Mouse (Mus musculus): Measurements from ENCODE around the gene Olfr65. TPM values are rescaled to one million over a fixed set of nuclear protein-coding genes. Genes with fewer than 3 reads are reported as not detected.

Gene Olfr65
- total RNA-seq, 2 experiments from 2014 or later: not detected

Other genes with a start within 250 kb of the Olfr65 start
- gene Olfr623, start 239.8 kb upstream of the Olfr65 start, total RNA-seq (2021): not detected
- gene Olfr624, start 232.3 kb upstream of the Olfr65 start, total RNA-seq (2021): not detected
- not detected for gene Olfr625-ps1, start 220.8 kb upstream of the Olfr65 start, total RNA-seq (2021)
- not detected for gene Olfr243, start 188.8 kb upstream of the Olfr65 start, total RNA-seq (2021)
- gene Olfr628, start 173.1 kb upstream of the Olfr65 start, total RNA-seq (2021): not detected
- not detected for gene Olfr629, start 158.5 kb upstream of the Olfr65 start, total RNA-seq (2021)
- gene Olfr630, start 146.2 kb upstream of the Olfr65 start, total RNA-seq (2021): not detected
- gene Olfr69, start 131.9 kb upstream of the Olfr65 start, total RNA-seq (2021): not detected
- not detected for gene Olfr68, start 123.8 kb upstream of the Olfr65 start, total RNA-seq (2021)
- gene Olfr67, start 111.7 kb upstream of the Olfr65 start, total RNA-seq (2021): not detected
- 100 to 1,000 TPM; 114 to 127 TPM for gene Hbb-bt, start 89.5 kb upstream of the Olfr65 start, total RNA-seq (2021)
- 1,000 to 10,000 TPM; 1,097 to 1,122 TPM for gene Hbb-bs, start 75.4 kb upstream of the Olfr65 start, total RNA-seq (2021)
- gene Hbb-bh2, start 63.0 kb upstream of the Olfr65 start, total RNA-seq (2021): not detected
- not detected for gene Hbb-bh1, start 60.3 kb upstream of the Olfr65 start, total RNA-seq (2021)
- gene Hbb-y, start 50.3 kb upstream of the Olfr65 start, total RNA-seq (2021): not detected
- gene Olfr66, start 17.2 kb upstream of the Olfr65 start, total RNA-seq (2021): not detected
- not detected for gene Olfr64, start 9.0 kb upstream of the Olfr65 start, total RNA-seq (2021)
- not detected for gene Olfr631, start 25.3 kb downstream of the Olfr65 start, total RNA-seq (2021)
- gene Olfr632, start 30.9 kb downstream of the Olfr65 start, total RNA-seq (2021): not detected
- not detected for gene Olfr633, start 41.0 kb downstream of the Olfr65 start, total RNA-seq (2021)
- not detected for gene Olfr635, start 67.7 kb downstream of the Olfr65 start, total RNA-seq (2021)
- not detected for gene Olfr638, start 95.3 kb downstream of the Olfr65 start, total RNA-seq (2021)
- gene Olfr639, start 113.8 kb downstream of the Olfr65 start, total RNA-seq (2021): not detected
- gene Olfr640, start 122.1 kb downstream of the Olfr65 start, total RNA-seq (2021): not detected
- gene Olfr641, start 132.0 kb downstream of the Olfr65 start, total RNA-seq (2021): not detected
- not detected for gene Olfr642, start 149.2 kb downstream of the Olfr65 start, total RNA-seq (2021)
- gene 4930516K23Rik, start 158.0 kb downstream of the Olfr65 start, total RNA-seq (2021): not detected
- gene Olfr644, start 168.4 kb downstream of the Olfr65 start, total RNA-seq (2021): not detected
- gene Olfr645, start 182.0 kb downstream of the Olfr65 start, total RNA-seq (2021): not detected
- gene Olfr646, start 201.4 kb downstream of the Olfr65 start, total RNA-seq (2021): not detected
- gene Ubqln5, start 226.3 kb downstream of the Olfr65 start, total RNA-seq (2021): not detected
- not detected for gene Olfr643, start 233.9 kb downstream of the Olfr65 start, total RNA-seq (2021)
- not detected for gene Ubqln3, start 239.8 kb downstream of the Olfr65 start, total RNA-seq (2021)
- not detected for gene Ubqlnl, start 247.1 kb downstream of the Olfr65 start, total RNA-seq (2021)